Mouse (Mus musculus) Patski (cell line): ENCODE measurements around the gene Ccdc146. TPM values are rescaled to one million over a fixed set of nuclear protein-coding genes. Genes with fewer than 3 reads are reported as not detected.
"Not testable (repeated sequence)": the region's sequence is repeated elsewhere in the genome, so short reads cannot be mapped to it uniquely, and the experiment has no call there.

Experiments
- ATAC-seq: fragments of 100-300 bp; one replicate; pipeline ENCODE4 v1.8.0; 2021
- CTCF ChIA-PET: fragments of 350-600 bp; sonication (Branson Sonifier 250); formaldehyde crosslinking; loops from one replicate; lab custom pipeline; 2022; ENCODE audit warnings: inconsistent platforms; lab: Charles Lee
- POLR2A ChIA-PET: fragments of 350-600 bp; sonication (Branson Sonifier 250); formaldehyde crosslinking; loops from one replicate; lab custom pipeline; 2022; ENCODE audit warnings: antibody characterized with exemption, inconsistent platforms; lab: Charles Lee
- DNase-seq: peaks from one replicate; pipeline ENCODE4 v3.0.0-alpha.2; 2011; ENCODE audit warnings: low read depth, low spot score
- H3K27me3 ChIP-seq: fragments of 371-371 bp; one replicate; pipeline ENCODE4 v1.5.1; 2021
- CTCF ChIP-seq: fragments of 100-300 bp; IDR thresholded peaks from one replicate; pipeline ENCODE4 v1.5.1; 2021
- in situ Hi-C: fragments of 300-500 bp; cut with MboI; formaldehyde crosslinking; loops from 3 replicates; pipeline ENCODE4 v1.11.1; 2018; ENCODE audit warnings: low pct_unique_long_range_greater_than_20kb, mixed read lengths
- polyA plus RNA-seq: library from polyadenylated mRNA; unstranded; gene quantifications from one replicate; pipeline ENCODE4 v1.2.3, GENCODE M21; 2021

The Ccdc146 gene
- polyA plus RNA-seq, 1 experiment from 2014 or later = 0.37 TPM

GRCm38 (mm10) chr5:21348366-21348765 is 76.1 kb downstream of the Ccdc146 start:
- DNase-seq = no peak
- in situ Hi-C loops = no loop called here
- ChIA-PET POLR2A (no interaction called here), CTCF (interaction anchor here (1.0 kb wide), 1 partner anchor 17 kb away, joined by 3 read pairs; no protein-coding TSS in a partner anchor)
- ATAC-seq = no peak
- peaks cover 11% of the 10 kb centered on the region for H3K27me3 ChIP-seq
- TF ChIP-seq CTCF = no peak

- in situ Hi-C loops, ATAC-seq, DNase-seq, H3K27me3 ChIP-seq, CTCF ChIA-PET: not testable (repeated sequence)
- POLR2A ChIA-PET = interaction anchor here (0.6 kb wide), 1 partner anchor 309 kb away, joined by 3 read pairs; no protein-coding TSS in a partner anchor
Measured at GRCm38 (mm10) chr5:21342265-21342664, 82.2 kb downstream of the Ccdc146 start.

- in situ Hi-C loops = loop anchor here (5.0 kb wide), 1 partner anchor 80 kb away; no protein-coding TSS in a partner anchor
- DNase-seq (no peak), ATAC-seq (no peak)
- ChIA-PET POLR2A (interaction anchor here (0.8 to 1.1 kb wide), 2 partner anchors 88 to 254 kb away, joined by 3 to 4 read pairs; no protein-coding TSS in a partner anchor), CTCF (interaction anchor here (0.7 to 1.8 kb wide), 4 partner anchors 15 to 88 kb away, joined by 3 to 7 read pairs (median 4); no protein-coding TSS in a partner anchor)
- TF ChIP-seq CTCF = no peak
- H3K27me3 ChIP-seq = peaks cover 12% of the 10 kb centered on the region
Measured at GRCm38 (mm10) chr5:21332119-21332518, 92.4 kb downstream of the Ccdc146 start.

- DNase-seq (no peak), ATAC-seq (no peak)
- CTCF ChIA-PET = interaction anchor here (0.7 to 1.8 kb wide), 4 partner anchors 15 to 89 kb away, joined by 3 to 7 read pairs (median 4); no protein-coding TSS in a partner anchor
- peaks cover 12% of the 10 kb centered on the region for H3K27me3 ChIP-seq
- POLR2A ChIA-PET = interaction anchor here (0.8 to 1.1 kb wide), 2 partner anchors 89 to 255 kb away, joined by 3 to 4 read pairs; no protein-coding TSS in a partner anchor
- in situ Hi-C loops = loop anchor here (5.0 kb wide), 1 partner anchor 81 kb away; no protein-coding TSS in a partner anchor
- TF ChIP-seq CTCF = no peak
Measured at GRCm38 (mm10) chr5:21331656-21332055, 92.8 kb downstream of the Ccdc146 start.

- ChIA-PET CTCF (interaction anchor here (1.2 to 1.9 kb wide), 3 partner anchors 10 to 311 kb away, joined by 3 to 6 read pairs (median 4); no protein-coding TSS in a partner anchor), POLR2A (interaction anchor here (0.6 kb wide), 1 partner anchor 103 kb away, joined by 4 read pairs; no protein-coding TSS in a partner anchor)
- no peak for ATAC-seq
- in situ Hi-C loops = loop anchor here (5.0 kb wide), 1 partner anchor 82 kb away; no protein-coding TSS in a partner anchor
- no peak for DNase-seq
- no peak for TF ChIP-seq CTCF
- peaks cover 12% of the 10 kb centered on the region for H3K27me3 ChIP-seq
Measured at GRCm38 (mm10) chr5:21329672-21330665, 94.5 kb downstream of the Ccdc146 start.

- no peak for TF ChIP-seq CTCF
- POLR2A ChIA-PET = no interaction called here
- no peak for ATAC-seq
Measured at GRCm38 (mm10) chr5:21328560-21328959, 95.9 kb downstream of the Ccdc146 start.

DNA sequence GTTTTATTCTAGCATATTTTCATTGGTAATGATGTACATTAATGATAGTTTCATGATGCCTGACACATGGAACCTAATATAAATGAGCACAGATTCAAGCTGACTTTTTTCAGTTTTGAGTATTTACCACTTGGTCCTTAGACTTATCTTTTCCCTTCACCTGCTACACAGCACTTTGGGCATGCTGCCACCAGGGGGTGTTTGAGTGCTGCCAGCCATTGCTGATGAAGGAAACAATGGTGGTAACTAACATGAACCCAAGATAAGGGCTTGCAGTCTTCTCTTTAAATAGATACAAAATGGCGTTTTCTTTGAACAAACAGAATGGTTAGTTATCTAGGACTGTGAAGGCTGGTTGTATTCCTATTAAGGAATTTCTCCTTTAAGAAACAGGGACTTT is 98.0 kb downstream of the Ccdc146 start:
- ChIA-PET CTCF (interaction anchor here (1.4 to 2.1 kb wide), 3 partner anchors 9 to 313 kb away, joined by 4 to 7 read pairs (median 6); no protein-coding TSS in a partner anchor), POLR2A (no interaction called here)
- peaks cover 9% of the 10 kb centered on the region for H3K27me3 ChIP-seq
- TF ChIP-seq CTCF = peak; percentile 85
- in situ Hi-C loops = no loop called here
- no peak for ATAC-seq
- DNase-seq = no peak

More at GRCm38 (mm10) chr5:21328560-21328959, 95.9 kb downstream of the Ccdc146 start:
- CTCF ChIA-PET = interaction anchor here (1.2 to 1.9 kb wide), 3 partner anchors 13 to 312 kb away, joined by 3 to 6 read pairs (median 4); no protein-coding TSS in a partner anchor
- peaks cover 11% of the 10 kb centered on the region for H3K27me3 ChIP-seq
- in situ Hi-C loops = no loop called here
- no peak for DNase-seq

GRCm38 (mm10) chr5:21320138-21320537 is 104.3 kb downstream of the Ccdc146 start:
- peaks cover 12% of the 10 kb centered on the region for H3K27me3 ChIP-seq
- no peak for ATAC-seq
- no peak for DNase-seq
- POLR2A ChIA-PET = no interaction called here
- in situ Hi-C loops = no loop called here
- CTCF ChIA-PET = interaction anchor here (0.8 to 1.0 kb wide), 2 partner anchors 10 to 100 kb away, joined by 3 read pairs; no protein-coding TSS in a partner anchor
- TF ChIP-seq CTCF = no peak

GRCm38 (mm10) chr5:21314696-21315095 is 109.8 kb downstream of the Ccdc146 start:
- H3K27me3 ChIP-seq = peaks cover 16% of the 10 kb centered on the region
- POLR2A ChIA-PET = no interaction called here
- no peak for ATAC-seq

DNA sequence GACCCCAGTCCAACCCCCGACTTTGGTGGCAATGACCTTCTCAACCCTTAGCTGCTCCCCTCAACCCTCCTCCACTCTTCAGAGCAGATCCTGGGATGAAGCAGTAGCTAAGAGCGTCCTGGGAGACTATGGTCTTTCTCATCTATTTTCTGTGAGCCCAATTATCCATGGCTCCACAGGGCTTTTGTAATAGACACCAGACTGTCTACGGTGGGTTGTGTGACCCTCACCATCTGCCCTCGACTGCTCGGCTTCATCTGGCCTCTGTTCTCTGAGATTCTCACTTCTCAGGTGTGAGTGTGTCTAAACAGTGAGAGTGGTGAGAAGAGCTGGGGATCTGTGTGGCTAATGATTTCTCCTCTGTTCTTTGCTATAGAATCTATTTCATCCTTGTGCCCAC is 117.3 kb downstream of the Ccdc146 start:
- TF ChIP-seq CTCF = no peak
- no peak for ATAC-seq
- in situ Hi-C loops = loop anchor here (5.0 kb wide), 1 partner anchor 95 kb away; no protein-coding TSS in a partner anchor
- ChIA-PET CTCF (interaction anchor here (1.4 kb wide), 1 partner anchor 11 kb away, joined by 3 read pairs; no protein-coding TSS in a partner anchor), POLR2A (no interaction called here)
- no peaks in the 10 kb centered on the region for H3K27me3 ChIP-seq
- DNase-seq = no peak

More at GRCm38 (mm10) chr5:21314696-21315095, 109.8 kb downstream of the Ccdc146 start:
- in situ Hi-C loops = no loop called here
- CTCF ChIA-PET = no interaction called here
- no peak for TF ChIP-seq CTCF
- DNase-seq = no peak
